Mouse (Mus musculus) stomach, embryonic 14.5 days (tissue): ENCODE data around the gene Vav1. TPM values are rescaled to one million over a fixed set of nuclear protein-coding genes. Genes with fewer than 3 reads are reported as not detected.

Experiments used
- polyA plus RNA-seq: library from polyadenylated mRNA; unstranded; fragments of >200 nt; fragmentation: Nextera tagmentation; extraction: Ambion mirVana; gene quantifications from 2 replicates; pipeline ENCODE4 v1.2.1, GENCODE M21; 2014

The Vav1 gene
- polyA plus RNA-seq, 1 experiment from 2014 or later: 1.8 TPM

Other genes starting within 250 kb of the Vav1 start
- 45.8 and 46.4 TPM in 2 replicates for gene Khsrp, start 247.6 kb upstream of the Vav1 start, polyA plus RNA-seq
- gene Slc25a41, start 237.4 kb upstream of the Vav1 start, polyA plus RNA-seq: 0.28 TPM in 1 of 2 replicates, not detected in the other
- 43.8 and 44.2 TPM in 2 replicates for gene Crb3, start 220.0 kb upstream of the Vav1 start, polyA plus RNA-seq
- 11.5 and 12.7 TPM in 2 replicates for gene Slc25a23, start 219.2 kb upstream of the Vav1 start, polyA plus RNA-seq
- gene Dennd1c, start 200.6 kb upstream of the Vav1 start, polyA plus RNA-seq: 5.0 and 5.3 TPM in 2 replicates
- gene Tubb4a, start 191.3 kb upstream of the Vav1 start, polyA plus RNA-seq: 33.9 and 34.9 TPM in 2 replicates
- 11.0 and 11.7 TPM in 2 replicates for gene Tnfsf9, start 173.8 kb upstream of the Vav1 start, polyA plus RNA-seq
- gene Cd70, start 129.3 kb upstream of the Vav1 start, polyA plus RNA-seq: not detected in 2 replicates
- gene Tnfsf14, start 84.9 kb upstream of the Vav1 start, polyA plus RNA-seq: 0.31 TPM in 1 of 2 replicates, not detected in the other
- gene C3, start 51.0 kb upstream of the Vav1 start, polyA plus RNA-seq: 0.48 and 1.4 TPM in 2 replicates
- 38.6 and 40.6 TPM in 2 replicates for gene Gpr108, start 30.7 kb upstream of the Vav1 start, polyA plus RNA-seq
- 33.4 and 35.4 TPM in 2 replicates for gene Trip10, start 29.6 kb upstream of the Vav1 start, polyA plus RNA-seq
- gene Adgre1, start 79.6 kb downstream of the Vav1 start, polyA plus RNA-seq: 6.5 and 6.6 TPM in 2 replicates